Mouse (Mus musculus): ENCODE results near the gene Sbf1.

- TF ChIP-seq MYOD1 (IDR thresholded peaks at IDR 0.05; ENCODE audit: control insufficient read depth in 1 of 3, insufficient read length in 2 of 3, low read depth in 2 of 3), result no peak
- no peak for TF ChIP-seq POLR2A (IDR thresholded peaks at IDR 0.05; ENCODE audit: insufficient read length, low read depth)
- TF ChIP-seq SRF (IDR thresholded peaks at IDR 0.05; ENCODE audit: control insufficient read depth, insufficient read length, low read depth), result no peak
Observed at GRCm38 (mm10) chr15:89314107-89314506, 1.0 kb downstream of the Sbf1 start.
